Mouse (Mus musculus): ENCODE measurements around the gene Fgf7.

The Fgf7 gene

DNA sequence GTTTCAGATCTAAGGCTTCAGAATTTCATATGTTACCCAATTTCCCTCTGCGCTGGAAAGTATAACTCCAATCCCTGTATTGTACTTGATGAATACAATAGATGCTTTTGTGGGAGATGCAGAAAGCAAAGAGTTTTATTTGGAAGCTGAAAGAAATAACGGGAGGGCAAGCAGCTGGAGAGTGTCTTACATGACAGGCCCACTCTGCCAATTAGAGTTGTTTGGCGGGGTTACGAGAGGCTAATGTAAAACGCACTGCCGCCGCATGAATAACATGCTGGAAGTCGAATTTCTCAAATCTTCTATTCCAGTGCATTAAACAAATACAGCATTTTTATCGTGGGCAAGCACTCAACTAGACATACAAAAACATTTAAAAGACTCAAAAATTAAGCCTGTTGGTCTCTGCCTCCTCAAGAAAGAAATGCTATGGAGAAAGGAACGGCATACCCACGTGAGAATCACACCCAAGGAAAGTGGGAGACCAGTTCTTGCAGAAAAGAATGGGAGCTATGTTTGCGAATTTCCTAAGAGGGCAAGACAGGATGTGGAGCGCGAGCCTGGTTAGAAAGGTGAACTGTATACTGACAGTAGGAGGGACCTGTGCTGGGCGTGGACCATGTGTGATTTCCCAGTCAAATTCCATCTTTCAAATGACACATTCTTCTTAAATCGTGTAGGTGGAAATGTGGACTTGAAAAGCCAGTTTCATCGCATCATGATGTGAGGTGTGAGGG is 26.7 kb downstream of the Fgf7 start:
- no peak for DNase-seq (ENCODE audit: low spot score)

DNA sequence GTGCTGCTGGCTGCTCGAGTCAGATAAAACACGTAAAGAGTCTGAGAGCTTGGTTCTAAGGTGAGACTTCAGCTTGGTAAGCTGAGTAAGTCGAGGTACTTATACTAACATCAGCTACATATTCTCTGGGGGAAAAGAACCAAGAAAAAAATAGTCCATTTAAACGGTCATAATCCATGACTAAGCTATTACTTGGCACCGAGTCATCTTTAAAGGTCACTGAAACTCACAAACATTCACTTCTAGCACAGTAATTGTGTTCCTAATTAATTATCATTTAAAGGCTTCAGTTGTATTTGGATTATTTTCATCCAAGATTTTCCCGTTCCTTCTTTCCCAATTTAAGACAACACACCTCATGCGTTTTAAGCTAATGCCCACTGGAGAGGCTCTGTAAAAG is 28.4 kb downstream of the Fgf7 start:
- no peak for DNase-seq (ENCODE audit: low spot score)

DNA sequence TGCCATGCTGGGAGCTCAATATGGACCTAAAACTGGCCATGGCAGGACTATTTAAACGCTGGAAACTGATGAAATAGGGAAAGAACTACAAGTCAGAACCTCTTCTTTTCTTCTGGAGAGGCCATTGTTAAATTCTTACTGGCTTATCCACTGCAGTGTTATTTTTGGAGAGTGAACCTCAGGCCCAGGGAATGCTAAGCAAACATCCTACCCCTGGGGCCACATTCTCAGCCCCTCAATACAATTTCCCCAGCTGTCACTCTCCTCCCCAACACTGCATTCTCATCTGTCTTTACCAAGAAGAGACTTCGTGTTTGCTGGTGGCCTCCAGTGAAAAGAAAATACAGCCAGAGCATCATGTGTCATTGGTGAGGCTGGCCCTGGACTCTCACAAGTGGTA is 30.4 kb downstream of the Fgf7 start:
- DNase-seq (ENCODE audit: low spot score), result no peak

DNA sequence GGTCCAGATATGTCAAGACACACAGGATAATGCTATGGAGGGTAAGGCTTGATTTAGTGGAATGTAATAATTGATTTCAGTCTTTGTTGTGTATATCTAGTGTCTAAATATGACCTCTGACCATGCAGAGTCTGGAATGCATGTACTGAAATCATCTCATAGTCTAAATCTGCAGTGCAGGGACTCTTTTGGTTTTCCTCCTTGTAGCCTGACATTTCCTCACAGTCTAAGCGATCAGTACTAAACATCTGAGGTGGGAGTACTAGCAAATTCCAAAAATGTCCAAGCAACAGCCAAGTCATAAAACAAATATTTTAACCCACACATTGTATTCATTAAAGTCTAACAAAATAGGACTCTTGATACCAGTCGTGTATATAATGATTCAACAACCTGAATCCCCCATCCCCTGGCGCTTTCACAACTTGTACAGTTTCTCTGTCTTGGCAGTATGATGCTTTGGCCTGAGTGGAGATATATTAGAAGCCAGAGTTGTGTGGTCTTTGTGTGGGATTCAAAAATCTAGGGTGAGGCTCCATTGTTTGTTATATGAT is 30.9 kb downstream of the Fgf7 start:
- no peak for DNase-seq (ENCODE audit: low spot score)

DNA sequence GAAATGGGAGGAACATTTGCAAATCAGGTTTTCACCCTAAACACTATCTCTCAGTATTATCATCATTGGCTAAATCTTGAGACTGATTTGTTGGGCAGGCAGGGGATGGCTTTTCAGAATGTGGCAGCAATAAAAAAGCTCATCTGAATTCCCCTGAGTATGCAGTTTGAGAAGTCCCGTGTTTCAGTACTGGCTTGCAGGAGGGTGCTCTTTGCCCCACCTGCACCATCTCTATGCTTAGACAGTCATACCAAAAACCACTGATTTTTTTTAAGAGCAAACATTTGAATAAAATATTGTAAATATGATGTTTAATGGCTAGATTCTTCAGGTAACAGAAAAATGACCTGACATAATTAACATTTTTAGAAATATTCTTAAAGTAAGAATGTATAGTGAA is 35.3 kb downstream of the Fgf7 start:
- DNase-seq (ENCODE audit: low spot score), result no peak

DNA sequence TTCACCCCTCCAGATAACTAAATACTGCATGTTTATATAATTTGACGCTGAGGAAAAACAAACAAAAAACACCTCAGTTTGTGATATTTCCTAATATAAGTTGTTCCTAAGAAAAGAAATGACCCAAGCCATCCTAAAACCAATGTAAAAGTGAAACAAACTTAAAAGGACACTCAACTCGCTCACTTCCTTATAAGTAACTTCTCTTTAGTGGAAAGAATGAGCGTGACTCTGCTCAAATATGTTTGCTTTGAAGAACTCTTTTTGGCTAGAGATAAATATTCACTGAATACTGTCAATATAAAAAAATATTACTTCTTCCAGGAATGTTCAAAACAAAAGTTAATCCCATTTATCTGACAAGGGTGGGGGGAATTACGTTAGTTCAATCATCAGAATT is 39.3 kb downstream of the Fgf7 start:
- DNase-seq (ENCODE audit: low spot score), result no peak

DNA sequence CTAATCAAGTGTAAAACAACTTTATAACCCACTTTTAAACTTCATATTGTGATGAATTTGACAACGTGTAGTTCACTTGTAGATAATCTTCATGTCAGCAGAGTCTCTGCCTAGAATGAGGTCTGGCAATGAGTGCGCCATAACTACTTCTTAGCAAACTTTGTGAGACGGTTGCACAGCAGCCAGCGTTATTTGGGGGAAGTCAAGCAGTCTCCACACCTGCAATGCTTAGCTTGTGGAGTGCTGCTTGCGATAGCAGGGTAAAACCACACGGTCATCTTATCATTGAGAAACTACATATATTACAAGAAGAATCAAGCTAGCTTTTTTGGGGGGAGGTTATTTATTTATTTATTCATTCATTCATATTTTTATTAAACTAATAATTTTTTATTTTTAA is 42.0 kb downstream of the Fgf7 start:
- no peak for DNase-seq (ENCODE audit: low spot score)

DNA sequence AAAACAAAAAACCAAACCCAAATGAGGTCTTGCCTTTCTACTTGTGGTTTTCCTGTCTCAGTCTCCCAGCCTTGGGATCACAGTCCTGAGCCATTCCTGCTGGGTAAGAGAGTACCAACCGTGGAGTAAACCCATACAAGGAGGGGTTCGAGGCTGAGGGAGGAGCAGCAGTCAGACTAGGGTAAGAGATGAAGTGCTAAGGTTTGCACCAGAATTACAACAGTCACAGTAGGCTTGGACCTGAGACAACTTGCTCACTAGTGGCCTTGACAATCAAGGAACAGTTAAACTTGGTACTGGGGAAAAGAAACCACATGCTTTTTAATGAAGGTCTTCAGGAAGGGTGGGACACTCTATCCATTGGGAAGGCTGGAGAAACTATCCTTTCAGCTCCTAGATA is 44.6 kb downstream of the Fgf7 start:
- DNase-seq (ENCODE audit: low spot score), result no peak

DNA sequence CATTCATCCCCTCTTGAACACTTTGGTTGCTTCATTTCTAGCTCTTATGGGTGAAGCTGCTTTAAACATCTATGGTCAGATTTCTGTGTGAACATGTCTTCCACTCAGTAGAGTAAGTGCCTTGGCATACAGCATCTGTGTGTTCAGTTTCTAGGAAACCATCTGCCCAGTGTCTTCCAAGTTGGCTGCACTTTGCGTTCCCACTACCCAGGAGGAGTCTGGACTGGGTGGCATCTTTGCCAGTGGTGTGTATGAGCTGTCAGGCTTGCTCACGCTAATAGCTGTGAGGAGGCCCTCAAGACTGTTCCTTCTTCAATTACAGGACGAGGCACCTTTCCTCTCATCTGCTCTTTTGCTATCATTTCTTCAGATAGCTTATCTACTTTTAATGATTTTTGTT is 49.9 kb downstream of the Fgf7 start:
- no peak for DNase-seq (ENCODE audit: low spot score)

DNA sequence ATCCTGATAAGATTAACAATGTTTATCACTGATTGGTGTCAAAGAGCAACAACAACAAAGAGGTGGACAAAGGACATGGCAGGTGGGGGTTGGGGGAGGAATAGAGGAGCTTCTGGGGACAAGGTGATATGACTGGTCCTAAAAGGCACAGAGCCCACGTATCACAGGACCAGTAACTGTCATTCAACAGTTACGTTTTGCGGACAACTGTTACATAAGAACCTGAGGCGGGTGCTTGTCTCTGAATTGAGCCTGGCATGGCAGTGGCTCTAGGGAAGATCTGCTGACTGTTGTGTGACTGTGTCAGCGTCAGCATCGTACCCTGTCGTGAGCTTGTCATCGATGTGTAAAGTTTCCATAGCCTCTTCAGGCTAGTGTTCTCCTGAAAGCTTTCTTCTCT is 51.7 kb downstream of the Fgf7 start:
- no peak for DNase-seq (ENCODE audit: low spot score)

DNA sequence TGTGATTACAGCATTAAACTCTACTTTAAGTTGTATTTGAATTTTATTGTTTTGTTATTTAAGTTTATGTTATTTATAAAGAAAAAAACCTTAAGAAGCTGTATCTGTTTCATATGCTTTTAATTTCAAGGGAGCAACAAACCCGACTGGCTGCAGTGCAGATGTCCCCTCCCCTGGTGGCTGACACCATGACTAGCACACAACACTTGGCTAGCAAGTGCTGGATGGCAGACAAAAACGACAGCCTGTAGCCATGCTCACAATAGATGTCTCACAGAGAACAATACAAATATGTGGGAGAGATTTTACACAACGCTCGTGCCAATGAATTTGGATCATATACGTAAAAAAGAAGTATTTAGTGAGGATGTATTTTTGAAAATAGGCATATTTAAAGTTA is 56.0 kb downstream of the Fgf7 start:
- DNase-seq (ENCODE audit: low spot score), result no peak

DNA sequence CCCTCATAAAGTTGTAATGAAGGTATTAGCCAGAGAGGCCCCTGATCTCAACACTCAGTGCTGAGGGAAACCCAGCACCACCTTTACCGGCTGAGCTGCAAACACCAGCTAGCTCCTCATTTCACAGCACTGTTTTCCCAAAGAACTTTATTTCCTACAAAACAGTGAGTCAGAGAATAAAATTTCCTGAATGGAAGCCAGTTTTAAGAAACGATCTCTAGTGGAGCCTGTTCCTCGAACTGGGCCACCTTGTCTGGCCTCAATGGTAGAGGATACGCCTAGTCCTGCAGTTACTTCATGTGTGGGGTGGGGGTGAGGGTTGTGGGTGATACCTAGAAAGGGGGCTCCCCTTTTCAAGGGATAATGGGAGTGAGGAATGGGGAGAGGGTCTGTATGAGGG is 60.2 kb downstream of the Fgf7 start:
- DNase-seq (ENCODE audit: low spot score), result no peak

Data from testis, postnatal 10 days (tissue).